Mouse (Mus musculus): Measurements from ENCODE around the gene Tmprss3.

Tmprss3 gene

DNA sequence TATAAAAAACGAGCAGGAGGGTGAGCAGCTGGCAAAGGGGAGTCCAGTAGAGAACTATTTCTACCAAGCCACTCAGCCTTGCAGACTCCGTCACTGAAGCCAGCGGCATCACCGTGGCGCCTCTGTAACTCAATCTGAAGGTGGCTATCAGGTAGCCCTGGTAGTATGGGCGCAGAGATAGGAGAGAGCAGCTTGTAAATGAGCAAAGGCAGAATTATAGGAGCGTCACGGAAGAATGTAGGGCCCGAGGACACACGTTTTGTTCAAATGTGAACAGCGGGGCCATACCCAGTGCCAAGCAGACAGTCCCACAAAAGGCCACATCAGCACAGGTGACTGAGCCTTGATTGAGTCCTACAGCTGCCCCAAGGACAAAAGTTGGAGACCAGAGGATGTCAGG lies at the start of gene Tmprss3:
Tmprss3 (minus strand) TSS at position 101 of the 400 bp plus-strand sequence.
- no peak for DNase-seq (ENCODE audit: low spot score in 2 of 2)

DNA sequence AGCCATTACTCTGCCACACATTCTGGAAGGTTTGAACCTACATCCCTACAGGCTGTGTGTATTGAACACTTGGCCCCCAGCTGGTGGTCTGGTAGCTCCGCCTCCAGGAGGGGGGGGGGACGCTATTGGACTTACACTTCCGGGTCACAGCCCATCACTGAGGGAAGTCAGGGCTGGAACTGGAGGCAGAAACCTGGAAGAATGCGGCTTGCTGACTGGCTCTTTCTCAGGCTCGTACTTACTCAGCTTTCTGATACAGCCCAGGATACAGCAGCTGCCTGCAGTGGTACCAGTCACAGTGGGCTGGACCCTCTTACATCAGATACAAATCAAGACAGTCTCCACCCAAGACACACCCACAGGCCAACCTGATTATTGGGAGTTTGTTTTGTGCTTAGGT lies 48.4 kb upstream of the Tmprss3 start:
- no peak for DNase-seq (ENCODE audit: low spot score in 2 of 2)

DNA sequence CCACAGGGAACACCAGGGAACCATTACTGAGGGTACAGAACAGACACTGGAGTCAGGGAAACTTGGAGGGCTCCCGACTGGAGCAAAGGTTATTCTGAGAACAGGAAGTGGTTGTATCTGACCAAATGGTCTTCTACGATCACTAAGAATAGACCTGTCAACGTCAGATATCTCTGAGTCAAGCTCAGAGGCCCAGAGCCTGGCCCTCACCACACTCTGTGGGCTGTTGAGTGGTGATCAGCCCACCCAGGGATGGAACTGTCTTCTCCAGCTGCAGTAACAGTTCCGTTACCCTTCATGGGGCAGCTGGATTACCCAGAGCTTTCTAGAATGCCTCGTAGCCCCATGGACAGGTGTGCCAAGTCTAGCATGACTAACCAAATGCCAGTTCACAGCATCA lies 46.5 kb upstream of the Tmprss3 start:
- DNase-seq (ENCODE audit: low spot score in 2 of 2) = no peak

DNA sequence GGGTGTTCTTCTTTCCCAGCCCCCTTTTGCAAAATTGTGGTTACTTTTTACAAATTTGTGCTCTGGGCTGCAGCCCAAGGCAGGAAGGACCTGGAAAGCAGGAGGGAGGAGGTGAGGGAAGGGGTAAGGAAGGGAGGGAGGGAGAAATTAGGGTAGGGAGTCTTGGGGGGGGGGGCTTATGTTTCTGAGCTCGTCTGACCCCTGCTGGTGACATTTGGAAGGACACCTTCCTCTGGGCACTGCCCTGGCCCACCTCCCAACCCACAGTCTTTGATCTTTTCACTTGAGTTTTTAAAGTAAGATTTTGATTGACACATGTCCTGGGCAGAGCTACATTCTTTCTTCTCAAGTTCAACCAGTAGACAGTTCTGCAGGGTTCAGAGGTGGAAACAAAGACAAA lies 44.0 kb upstream of the Tmprss3 start:
- DNase-seq (ENCODE audit: low spot score in 2 of 2) = peak in 1 of 2 experiments; percentile 71

DNA sequence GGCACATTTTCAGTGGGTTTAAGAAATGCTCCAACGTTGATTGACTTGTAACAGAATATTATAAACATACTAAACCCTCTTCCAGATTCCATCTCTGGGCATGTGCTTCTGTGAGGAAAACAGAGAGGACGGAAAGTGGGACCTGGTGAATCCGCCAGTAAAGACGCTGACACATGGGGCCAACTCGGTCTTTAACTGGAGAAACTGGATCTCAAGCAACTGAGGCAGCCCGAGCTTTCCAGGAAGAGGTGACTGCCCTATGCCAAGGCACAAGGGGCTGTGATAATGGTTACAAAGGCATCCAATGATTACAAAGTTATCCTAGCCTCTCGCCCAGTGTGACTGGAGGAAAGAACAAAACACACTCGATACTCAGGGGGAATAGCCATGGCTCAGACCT lies 42.4 kb upstream of the Tmprss3 start:
- DNase-seq (ENCODE audit: low spot score in 2 of 2) = no peak

DNA sequence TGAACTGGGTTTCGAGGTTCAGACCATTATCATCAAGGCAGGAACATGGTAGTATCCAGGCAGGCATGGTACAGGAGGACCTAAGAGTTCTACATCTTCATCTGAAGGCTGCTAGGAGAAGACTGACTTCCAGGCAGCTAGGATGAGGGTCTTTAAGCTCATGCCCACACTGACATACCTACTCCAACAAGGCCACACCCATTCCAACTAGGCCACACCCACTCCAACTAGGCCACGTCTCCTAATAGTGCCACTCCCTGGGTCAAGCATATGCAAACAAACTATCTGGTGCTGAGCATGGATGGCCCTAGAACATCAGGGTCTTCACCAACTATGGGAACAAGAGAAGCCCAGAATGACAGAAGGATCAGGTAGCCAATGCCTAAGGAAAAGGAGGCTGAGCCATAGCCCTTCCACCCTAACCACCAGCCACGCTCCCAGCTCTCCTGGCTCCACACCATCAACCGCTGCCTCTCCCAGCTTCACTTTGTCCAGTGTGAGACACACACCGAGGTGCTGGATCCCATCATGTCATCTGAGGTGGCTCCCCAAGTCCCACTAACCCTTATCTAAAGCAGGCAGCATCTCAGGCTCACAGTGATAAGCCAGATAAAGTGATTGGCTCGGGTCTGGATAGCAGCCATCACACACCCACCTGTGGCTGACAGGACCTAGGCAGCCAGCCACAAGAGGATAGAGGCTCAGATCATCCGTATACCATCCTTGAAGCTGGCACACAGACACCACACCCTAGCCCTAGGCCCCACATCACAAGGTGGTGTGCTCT lies 39.6 kb upstream of the Tmprss3 start:
- DNase-seq (ENCODE audit: low spot score in 2 of 2) = no peak

DNA sequence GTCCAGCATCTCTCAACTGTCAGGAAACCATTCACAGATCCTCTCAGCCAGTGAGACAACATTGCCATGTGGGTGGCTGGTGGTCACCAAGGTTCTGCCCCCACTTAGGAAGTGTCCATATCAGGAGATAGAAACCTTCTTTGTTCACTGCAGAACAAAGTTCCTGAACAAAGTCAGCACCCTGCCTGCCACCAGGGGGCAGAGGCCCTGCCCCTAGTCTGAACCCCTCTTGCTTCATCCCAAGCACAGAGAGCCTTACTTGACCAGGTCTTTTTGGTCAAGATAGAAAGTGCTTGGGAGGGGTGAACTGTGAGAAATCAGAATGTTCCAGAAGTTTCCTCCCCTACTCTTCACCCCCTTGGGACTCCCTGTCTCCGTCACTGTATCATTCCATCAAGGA lies 37.1 kb upstream of the Tmprss3 start:
- DNase-seq (ENCODE audit: low spot score in 2 of 2) = peak in 1 of 2 experiments; percentile 47

DNA sequence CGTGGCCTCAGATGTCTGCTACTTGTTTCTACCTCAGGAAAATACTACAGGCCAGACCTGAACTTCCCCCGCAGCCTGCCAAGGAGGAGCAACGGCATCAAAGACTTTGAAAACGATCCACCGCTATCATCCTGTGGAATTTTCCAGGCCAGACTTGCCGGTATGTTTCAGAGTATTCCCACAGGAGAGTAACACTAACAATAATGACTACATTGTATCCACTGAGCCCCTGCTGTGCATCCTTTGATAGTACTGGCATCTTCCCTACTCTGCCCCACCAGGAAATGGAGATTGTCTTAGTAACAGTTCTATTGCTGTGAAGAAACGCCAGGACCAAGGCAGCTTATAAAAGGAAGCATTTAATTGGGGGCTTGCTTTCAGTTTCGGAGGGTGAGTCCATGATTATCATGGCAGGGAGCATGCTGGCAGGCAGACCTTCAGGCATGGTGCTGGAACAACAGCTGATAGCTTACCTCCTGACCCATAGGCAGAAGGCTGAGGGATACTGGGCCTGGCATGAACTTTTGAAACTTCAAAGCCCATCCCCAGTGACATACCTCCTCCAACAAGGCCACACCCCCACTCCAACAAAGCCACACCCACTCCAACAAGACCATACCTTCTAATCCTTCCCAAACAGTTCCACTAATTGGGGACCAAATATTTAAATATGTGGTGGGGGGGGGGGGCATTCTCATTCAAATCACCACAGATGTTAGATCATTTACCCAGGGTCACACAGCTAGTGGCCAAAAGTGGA lies 33.7 kb upstream of the Tmprss3 start:
- no peak for DNase-seq (ENCODE audit: low spot score in 2 of 2)

DNA sequence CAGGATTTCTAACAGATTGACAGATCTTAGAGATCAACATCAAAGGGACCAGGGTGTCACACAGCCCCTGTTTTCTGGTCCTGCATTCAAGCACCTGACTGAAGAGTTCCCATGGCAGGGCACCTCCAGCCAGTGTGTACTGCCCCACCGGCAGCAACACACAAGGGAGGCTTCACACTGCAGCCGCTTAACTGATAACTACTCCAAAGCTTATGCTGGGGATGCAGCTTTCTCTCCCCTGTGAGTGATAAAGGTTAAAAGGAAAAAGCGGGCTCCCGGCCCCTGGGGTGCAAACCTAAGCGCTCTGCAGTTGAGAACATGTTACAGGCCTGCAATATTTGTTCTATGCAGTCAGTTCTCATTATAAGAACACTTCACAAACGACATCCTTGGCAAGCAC lies 33.0 kb upstream of the Tmprss3 start:
- DNase-seq (ENCODE audit: low spot score in 2 of 2) = no peak

DNA sequence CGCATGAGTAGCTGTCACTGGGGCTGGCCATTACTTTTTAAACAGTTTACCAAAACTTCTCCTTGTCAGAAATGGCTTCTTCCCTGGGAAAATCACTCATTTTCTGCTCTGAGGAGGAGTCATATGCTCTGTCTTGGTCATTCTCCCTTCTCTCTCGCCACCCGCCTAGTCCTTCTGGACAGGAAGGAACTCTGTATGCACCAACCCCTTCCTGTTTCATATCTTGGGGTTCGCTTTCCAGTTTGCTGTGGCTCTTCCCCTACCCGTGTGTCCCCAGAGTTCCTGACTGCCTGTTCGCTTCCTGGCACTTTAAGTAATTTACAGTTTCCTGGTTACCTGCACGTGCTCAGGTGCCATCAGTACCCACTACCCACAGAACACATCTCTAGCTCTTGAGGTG lies 28.2 kb upstream of the Tmprss3 start:
- no peak for DNase-seq (ENCODE audit: low spot score in 2 of 2)

DNA sequence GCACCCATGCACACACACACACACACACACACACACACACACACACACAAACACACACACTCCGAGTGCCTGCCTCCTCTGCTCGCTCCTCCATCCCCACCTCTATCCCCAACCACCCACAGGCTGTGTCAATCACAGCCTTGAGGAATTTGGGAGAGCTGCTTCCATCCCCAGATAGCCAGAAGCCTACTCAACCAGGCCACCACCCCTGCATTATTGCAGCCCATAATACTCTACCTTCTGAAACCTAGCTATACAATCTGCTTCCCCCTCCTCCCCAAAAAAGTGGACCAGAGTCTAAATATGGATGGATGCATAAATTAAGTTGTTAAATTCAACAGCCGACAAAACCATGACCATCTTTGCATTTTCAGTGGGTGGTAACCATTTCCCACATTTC lies 27.6 kb upstream of the Tmprss3 start:
- DNase-seq (ENCODE audit: low spot score in 2 of 2) = no peak

DNA sequence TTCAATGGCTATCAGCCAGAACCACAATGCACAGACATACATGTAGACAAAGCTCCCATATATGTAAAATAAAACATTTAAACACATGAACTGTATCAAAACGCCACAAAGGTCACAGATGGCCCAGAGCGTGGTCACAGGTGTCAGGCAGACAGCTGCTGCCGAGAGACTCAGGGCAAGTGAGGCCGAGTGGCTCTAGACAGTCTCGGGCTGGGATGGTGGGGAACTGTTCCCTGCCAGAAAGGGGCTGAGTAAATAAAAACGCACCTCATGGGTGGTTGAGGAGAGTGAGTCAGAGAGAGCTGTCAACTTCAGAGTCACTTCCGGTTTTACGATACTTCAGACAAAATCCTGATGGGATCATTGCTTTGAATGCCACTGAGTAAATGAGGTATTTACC lies 25.8 kb upstream of the Tmprss3 start:
- DNase-seq (ENCODE audit: low spot score in 2 of 2) = no peak

DNA sequence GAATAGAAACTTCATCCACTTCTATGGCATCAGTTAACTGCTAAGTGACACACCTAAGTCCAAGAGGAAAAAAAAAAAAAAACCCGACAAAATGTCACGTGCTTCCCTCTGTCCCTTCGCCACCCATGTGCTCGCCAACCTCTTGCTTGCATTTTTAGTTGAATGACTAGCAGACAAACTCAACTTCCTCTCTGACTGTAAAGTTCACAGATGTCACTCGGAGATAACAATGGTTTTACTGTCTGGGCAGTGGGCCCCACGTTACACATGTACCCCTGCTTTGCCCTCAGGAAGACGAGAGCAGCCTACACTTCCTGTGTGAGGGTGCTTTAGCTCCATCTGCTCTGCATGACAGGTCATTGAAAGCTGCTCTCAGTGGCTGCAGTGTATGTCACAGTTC lies 25.1 kb upstream of the Tmprss3 start:
- peak in 1 of 2 experiments; percentile 42 for DNase-seq (ENCODE audit: low spot score in 2 of 2)

DNA sequence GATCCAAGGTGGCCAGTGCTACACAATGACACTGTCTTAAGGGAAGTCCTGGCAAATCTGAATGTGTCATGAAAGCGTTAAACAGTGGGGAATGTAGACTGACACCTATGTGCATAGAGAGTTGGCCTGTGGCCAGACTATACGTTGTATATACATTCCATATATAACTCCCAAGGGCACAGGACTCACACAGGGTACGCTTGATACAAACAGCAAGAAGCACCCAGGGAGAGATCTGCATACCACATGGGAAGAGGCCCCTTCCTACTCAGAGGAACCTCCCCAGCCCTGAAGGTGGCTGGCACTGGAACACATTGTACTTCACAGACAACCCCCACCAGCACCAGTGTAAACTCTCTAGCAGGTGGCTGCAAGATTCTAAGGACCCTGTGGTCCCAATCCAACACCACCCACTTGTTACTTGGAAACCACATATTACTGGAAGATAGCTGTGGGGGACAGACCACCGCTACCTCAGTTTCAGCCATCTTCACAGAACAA lies 24.1 kb upstream of the Tmprss3 start:
- DNase-seq (ENCODE audit: low spot score in 2 of 2) = no peak

DNA sequence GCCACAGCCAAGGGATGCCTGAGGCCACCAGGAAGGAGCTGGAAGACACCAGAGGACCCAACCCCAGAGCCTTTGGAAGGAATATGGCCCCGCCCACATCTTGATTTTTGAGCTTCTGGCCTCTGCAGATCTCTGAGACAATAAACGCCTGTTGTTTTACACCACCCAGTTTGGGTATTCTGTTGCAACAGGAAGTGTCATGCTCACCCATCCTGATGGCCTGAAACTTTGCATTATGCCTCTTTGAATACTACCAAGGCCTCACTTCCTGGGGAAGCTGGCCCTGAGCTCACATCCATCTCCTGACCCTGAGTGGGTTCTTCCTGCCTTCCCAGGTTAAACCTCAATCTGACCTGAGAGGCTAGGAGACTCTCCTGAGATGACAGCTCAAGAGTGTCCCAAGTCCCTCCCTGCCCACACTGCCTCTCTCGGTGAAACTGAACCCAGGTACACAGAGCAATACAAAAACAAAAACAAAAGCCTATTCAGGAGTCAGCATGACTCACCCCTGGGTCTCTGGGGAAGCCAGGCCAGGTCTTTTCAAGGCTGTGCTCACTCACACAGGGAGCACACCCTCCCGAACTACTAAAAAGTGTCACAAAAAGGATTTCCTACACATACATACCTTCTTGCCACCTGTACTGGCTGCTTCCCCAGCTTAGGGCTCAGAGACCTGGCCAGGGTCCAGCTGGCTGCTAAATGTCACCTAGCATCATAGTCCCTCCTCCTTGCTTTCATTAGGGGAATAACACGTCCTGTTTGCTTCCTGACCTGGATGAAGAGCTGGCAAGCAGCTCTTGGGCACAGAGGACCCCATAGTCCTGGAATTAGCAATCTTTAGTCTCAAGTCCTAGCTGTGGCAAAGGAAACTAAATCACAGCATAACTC lies 17.5 kb upstream of the Tmprss3 start:
- no peak for DNase-seq (ENCODE audit: low spot score in 2 of 2)

DNA sequence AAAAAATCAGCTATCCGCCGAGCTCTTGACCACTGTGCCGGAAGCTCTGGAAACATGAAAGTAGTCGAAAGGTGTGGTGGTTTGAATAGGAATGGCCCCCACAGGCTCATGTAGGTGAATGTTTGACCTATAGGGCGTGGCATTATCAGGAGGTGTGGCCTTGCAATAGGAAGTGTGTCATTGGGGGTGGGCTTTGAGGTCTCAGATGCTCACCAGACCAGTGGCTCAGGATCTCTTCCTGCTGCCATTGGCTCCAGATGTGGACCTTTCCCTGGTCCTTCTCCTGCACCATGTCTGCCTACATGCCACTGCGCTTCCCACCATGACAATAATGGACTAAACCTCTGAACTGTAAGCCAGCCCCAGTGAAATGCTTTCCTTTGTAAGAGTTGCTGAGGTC lies 13.1 kb upstream of the Tmprss3 start:
- no peak for DNase-seq (ENCODE audit: low spot score in 2 of 2)

DNA sequence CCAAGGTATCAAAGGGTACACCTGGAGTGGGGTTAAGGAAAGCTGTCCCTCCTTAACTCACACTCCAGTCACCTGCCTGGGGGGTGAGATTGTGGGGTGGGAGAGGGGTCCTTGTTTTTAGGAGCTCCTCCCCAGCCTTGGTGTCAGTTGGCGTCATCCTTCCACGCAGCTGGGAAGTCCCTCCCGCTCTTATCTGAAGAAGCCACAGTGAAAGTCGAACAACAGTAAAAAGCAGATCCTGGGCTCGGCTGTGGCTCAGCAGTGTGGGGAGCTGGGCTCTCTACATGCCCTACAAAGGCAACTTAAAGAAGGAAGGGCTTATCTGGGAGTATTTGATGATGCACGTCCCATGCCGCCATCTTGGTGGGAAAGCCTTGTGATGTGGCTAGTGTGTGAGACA lies 11.5 kb upstream of the Tmprss3 start:
- DNase-seq (ENCODE audit: low spot score in 2 of 2) = no peak

DNA sequence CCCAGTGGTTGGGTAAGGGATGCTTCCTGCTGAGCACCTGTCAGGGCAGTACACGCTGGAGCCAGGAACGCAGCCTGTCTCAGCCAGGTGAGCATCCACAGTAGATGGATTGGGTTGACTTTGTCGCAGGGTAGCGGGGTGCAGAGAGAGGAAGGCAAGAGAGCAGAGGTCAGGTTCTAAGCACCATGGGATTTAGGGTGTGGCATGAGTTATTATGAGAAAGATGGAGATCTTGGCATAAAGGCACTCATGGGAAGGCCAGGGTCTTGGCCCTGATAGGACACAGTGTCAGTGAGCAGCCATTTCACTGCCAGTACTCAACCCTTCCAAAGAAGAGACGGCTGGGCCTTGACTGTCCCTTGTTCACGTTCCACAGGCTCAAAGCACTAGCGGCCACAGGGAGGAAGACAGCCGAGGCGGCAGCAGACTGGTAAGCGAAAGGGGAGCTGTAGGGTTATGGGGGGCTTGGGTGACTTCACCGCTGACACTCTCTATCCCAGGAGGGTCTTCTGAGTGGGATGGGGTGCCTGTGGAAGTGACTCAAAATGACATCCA lies 10.7 kb upstream of the Tmprss3 start:
- DNase-seq (ENCODE audit: low spot score in 2 of 2) = no peak

DNA sequence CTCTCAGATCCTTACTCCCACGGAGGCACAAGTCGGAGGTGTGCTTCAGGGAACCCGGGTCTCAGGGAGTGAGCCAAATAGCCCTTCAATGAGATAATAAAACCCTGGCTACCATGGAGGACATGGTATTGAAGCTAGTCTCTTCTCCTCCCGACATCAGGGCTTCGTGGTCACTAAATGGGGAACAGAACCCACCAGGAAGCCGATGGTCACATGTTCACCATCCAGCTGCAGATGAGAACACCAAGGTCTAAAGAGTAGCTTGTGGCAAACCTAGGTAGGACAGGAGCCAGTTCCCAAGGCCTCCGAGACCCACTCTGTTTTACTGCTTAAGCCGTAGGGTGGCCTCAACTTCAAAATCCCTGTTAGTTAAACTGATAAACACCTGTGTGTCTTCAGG lies 9.9 kb upstream of the Tmprss3 start:
- no peak for DNase-seq (ENCODE audit: low spot score in 2 of 2)

DNA sequence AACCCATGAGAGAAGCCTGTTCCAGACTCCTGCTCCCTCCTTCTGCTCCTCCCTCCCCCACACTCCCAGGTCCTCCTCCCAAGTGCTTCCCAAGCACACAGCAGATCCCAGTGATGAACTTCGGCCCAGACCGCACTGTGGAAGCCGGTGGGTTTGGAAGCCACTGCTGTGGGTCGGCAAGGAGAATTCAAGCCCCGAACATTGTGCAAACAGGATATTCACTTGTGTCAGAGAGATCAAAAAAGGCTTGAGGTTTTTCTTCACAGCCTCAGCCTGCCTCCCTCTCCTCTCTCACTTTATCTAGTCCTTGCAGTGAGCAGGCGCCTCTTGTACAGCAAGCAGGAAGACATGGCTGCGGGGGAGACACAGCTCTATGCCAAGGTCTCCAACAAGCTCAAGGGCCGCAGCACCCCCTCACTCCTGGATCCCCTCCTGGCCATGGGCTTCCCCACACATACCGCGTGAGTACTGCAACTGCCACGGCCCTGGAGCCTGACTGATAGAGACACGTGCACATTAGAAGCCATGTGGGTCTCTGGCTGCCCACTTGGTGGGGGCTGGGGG lies 9.1 kb upstream of the Tmprss3 start, which contains the start of gene Ubash3a:
Ubash3a (plus strand) TSS at position 103 of the 564 bp plus-strand sequence.
- peak in 1 of 2 experiments; percentile 44 for DNase-seq (ENCODE audit: low spot score in 2 of 2)

DNA sequence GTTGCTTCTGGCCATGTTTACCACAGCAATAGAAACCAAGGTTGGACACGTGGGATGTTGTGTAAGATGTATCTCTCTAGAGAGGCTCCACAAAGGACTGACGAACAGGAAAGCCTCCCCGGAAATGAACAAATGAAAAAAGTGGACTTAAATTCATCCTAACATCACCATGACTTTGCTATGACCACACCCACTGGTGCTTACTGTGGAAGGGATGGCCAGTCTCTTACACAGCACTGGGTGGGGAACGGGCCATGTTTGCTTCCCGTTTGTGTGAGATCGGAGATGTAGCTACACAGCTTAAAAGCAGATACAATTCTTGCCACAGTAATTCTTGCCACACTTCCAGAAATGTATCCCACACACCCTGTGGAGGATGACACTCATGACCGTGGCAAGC lies 2.5 kb downstream of the Tmprss3 start:
- DNase-seq (ENCODE audit: low spot score in 2 of 2) = no peak

All from spleen, postnatal 10 days (tissue).